Comparison of ENCODE assay signal across 8 mouse cellular contexts in the genomic region with DNA sequence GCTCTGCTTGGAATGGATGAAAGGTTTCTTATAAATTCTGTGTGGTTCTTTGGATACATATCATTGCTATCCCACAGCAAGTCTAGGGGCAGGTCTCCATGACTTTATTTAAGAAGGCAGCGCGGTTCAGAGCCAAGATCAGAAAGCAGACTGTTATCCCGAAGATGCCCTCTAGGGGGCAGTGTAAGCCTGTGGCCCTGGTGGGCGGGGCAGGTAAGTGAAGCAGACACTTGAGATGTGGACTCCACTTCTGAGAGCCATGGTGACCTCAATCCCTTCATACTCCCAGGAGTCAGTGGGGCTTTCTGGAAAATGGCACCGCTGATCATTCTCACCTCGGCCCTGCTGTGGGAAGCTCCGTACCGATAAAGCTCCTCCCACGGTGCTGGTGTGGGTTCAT.
A peak's percentile ranks its signal among the peaks of the same experiment; 100 is the strongest.
DNase-seq lines count a peak whose midpoint lies in the region; ATAC-seq lines count a peak whose summit lies in the region.

No protein-coding gene starts in this region.

- WGBS in forebrain, embryonic 13.5 days: 42% methylated on average over 9 of the region's 9 CpGs

- H3K9me3 ChIP-seq in forebrain, embryonic 13.5 days (replicated peaks): no peaks in the 10 kb centered on the region

- peaks cover 9% of the 10 kb centered on the region for H3K4me1 ChIP-seq in forebrain, embryonic 13.5 days

- 0 out of 2 replicates have a peak, but pooled peaks have one; percentile 30 for ATAC-seq in erythroid progenitor cell, adult 5-6 weeks (replicated peaks; ENCODE audit: low FRiP score, poor library complexity, severe bottlenecking)
- no peak for ATAC-seq in forebrain, embryonic 13.5 days

- no peak overlapping the region for H3K4me3 ChIP-seq in forebrain, embryonic 13.5 days

- no peaks in the 10 kb centered on the region for H3K27me3 ChIP-seq in forebrain, embryonic 13.5 days

- no peak overlapping the region for H3K4me2 ChIP-seq in forebrain, embryonic 13.5 days

- H3K27ac ChIP-seq in forebrain, embryonic 13.5 days: no peak overlapping the region

- DNase-seq in left cerebral cortex, postnatal 4 days: peak; percentile 25
- DNase-seq in left cerebral cortex, postnatal 25 days (ENCODE audit: low spot score in 2 of 2): no peak
- DNase-seq in WW6 (ENCODE audit: low read depth, low spot score): peak; percentile 67
- peak; percentile 25 to 70 for DNase-seq in kidney, adult 8-10 months
- DNase-seq in lung, postnatal 4 days: peak; percentile 41 to 61
- DNase-seq in testis, postnatal 14 days (ENCODE audit: low spot score): peak; percentile 47

- intact Hi-C loops in left cerebral cortex, postnatal 4 days (cut with DNase I): no loop called here
- intact Hi-C loops in left cerebral cortex, postnatal 25 days (cut with DNase I): loop anchor here (10.0 kb wide), 1 partner anchor 831 kb away; no protein-coding TSS in a partner anchor

- H3K9ac ChIP-seq in forebrain, embryonic 13.5 days: no peak overlapping the region

- no peaks in the 10 kb centered on the region for H3K36me3 ChIP-seq in forebrain, embryonic 13.5 days (ENCODE audit: poor library complexity, severe bottlenecking)

Comparison
In these comparisons a context has a peak if more than half of its experiments do, and no peak if none do; other contexts are left out.
1. DNase-seq: peak in left cerebral cortex, postnatal 4 days (single experiment), WW6 (single experiment), kidney, adult 8-10 months (2 of 2), lung, postnatal 4 days (2 of 2) and testis, postnatal 14 days (single experiment); none in left cerebral cortex, postnatal 25 days (0 of 2).